Mouse (Mus musculus) olfactory bulb, adult 2 months (tissue): ENCODE measurements around the gene Ptpn12. TPM values are rescaled to one million over a fixed set of nuclear protein-coding genes. Genes with fewer than 3 reads are reported as not detected.

Experiments used
- H3K27ac ChIP-seq: fragments of 200-500 bp; 2 replicates; pipeline ENCODE4 v1.5.1; 2012; ENCODE audit warnings: low read depth, low read length; ENCODE audit not compliant: insufficient read depth
- H3K4me1 ChIP-seq: fragments of 200-500 bp; 2 replicates; pipeline ENCODE4 v1.6.1; 2012; ENCODE audit warnings: low read length; ENCODE audit not compliant: control insufficient read depth, insufficient read depth
- H3K4me3 ChIP-seq: fragments of 200-500 bp; 2 replicates; pipeline ENCODE4 v1.5.1; 2012; ENCODE audit warnings: mild to moderate bottlenecking, low read depth, low read length, moderate library complexity; ENCODE audit not compliant: insufficient read depth
- CTCF ChIP-seq: fragments of 200-500 bp; IDR thresholded peaks from 2 replicates; pipeline ENCODE4 v1.5.1; 2012; ENCODE audit warnings: low read depth, mild to moderate bottlenecking, low read length, moderate library complexity; ENCODE audit not compliant: insufficient read depth
- POLR2A ChIP-seq: fragments of 200-500 bp; IDR thresholded peaks from 2 replicates; pipeline ENCODE4 v1.6.1; 2012; ENCODE audit warnings: mild to moderate bottlenecking, low read depth, low read length, moderate library complexity; ENCODE audit not compliant: insufficient read depth
- WGBS: fragments of 180-500 bp; shearing (Covaris S2); methylation state at CpG from one replicate; pipeline ENCODE4 v1.1.7; 2018; 5-methylcytosine and 5-hydroxymethylcytosine counted together
- polyA plus RNA-seq: library from polyadenylated mRNA; stranded (reverse); fragments of >200 nt; gene quantifications from 2 replicates; pipeline ENCODE4 v1.2.4, GENCODE M21; 2012; ENCODE audit warnings: low replicate concordance; ENCODE audit not compliant: missing spikeins, insufficient read depth, insufficient read length

Gene Ptpn12
- polyA plus RNA-seq, 1 experiment, result not detected

DNA sequence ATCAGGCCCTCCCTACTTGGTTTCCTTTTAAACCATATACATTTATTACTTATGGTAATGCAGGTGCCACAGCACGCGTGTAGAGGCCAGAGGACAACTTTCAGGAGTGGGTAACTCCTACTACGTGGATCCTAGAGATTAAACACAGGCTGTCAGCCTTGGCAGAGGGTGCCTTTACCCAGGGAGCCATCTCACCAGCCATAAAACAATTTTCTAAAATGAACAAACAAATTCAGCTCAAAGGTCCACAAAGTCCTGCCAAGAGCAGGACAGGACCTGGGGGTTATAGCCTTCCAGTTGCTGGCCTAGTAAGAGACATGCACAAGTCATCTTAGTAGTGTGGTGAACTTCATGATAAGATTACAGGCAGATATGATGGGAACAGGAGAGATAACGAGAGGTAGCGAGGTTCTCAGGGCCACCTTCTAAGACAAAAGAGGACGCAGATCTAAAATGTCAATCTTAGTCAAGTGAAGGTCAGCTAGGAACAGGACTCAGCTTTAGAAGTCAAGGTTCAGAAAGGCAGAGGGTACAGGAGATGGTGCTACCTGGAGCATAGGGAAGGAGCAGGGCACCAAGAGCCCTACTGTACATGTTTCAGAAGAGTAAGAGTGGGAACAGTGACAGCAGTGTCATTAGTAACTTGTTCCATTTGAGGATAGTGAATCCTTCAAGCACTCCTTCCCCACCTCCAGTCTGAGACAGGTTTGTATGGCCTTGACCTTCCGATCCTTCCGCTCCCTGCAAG lies 65.5 kb downstream of the Ptpn12 start:
- H3K4me1 ChIP-seq, result no peaks in the 10 kb centered on the region
- WGBS, result 94% methylated on average over 8 of the region's 8 CpGs
- H3K27ac ChIP-seq, result no peak overlapping the region
- no peak overlapping the region for H3K4me3 ChIP-seq
- TF ChIP-seq POLR2A (no peak), CTCF (no peak)

DNA sequence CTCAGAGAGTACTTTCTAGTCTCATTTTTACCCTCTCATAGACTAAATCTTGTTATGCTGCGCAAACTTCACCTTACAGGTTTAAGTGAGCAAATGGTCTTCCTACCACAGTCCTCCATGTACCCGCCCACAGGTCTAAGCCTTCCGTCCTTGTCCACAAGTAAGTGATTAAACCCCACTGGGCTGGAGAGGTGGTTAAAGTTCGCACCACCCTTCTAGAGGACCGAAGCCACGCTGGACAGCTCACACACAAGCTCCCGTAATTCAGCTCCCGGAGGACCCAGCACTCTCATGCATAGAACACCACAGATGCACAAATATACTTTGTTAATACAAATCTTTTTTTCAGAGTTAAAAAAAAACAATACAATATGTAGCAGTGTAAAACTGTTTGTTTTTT lies 69.4 kb downstream of the Ptpn12 start:
- Histone ChIP-seq H3K4me3 (no peak overlapping the region), H3K27ac (no peak overlapping the region), H3K4me1 (no peaks in the 10 kb centered on the region)
- TF ChIP-seq POLR2A (no peak), CTCF (no peak)
- WGBS, result 96% methylated on average over 8 of the region's 8 CpGs

DNA sequence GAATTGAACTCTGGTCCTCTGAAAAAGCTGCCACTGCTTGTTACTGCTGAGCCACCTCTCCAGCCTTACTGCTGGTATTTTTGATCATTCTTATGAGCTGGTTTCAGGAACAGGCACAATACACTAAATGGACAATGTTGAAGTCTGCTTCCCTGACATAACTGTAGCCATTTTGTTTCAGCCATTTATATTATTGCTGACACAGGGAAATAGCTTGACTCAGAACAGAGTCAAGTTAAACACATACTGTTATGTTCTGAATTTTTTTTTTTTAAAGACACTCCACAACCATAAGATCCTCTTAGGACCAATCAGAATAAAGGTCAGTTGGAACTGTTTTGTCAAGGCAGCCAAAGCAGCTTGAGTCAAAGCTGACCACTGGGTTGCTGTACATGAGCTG lies 72.2 kb downstream of the Ptpn12 start:
- no peaks in the 10 kb centered on the region for H3K4me1 ChIP-seq
- no peak overlapping the region for H3K27ac ChIP-seq
- H3K4me3 ChIP-seq, result no peak overlapping the region
- TF ChIP-seq POLR2A, result no peak
- TF ChIP-seq CTCF, result no peak

DNA sequence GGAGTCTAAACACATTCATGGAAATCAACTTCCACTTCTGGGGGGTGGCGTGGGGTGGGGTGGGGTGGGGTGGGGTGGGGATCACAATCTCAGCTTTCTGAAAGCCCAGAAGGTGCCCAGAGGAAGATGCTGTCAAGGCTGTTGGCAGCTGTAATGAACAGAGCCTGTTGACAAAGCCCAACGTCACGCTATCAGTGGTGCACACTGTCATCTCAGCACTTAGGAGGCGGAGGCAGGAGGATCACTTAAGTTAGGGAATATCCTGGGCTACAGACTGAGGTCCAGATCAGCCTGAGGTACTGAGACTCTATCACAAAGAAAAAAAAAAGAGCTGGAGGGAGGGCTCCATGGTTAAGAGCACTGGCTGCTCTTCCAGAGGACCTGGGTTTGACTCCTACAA lies 81.0 kb downstream of the Ptpn12 start:
- Histone ChIP-seq H3K4me1 (no peaks in the 10 kb centered on the region), H3K27ac (no peak overlapping the region), H3K4me3 (no peak overlapping the region)
- TF ChIP-seq CTCF, result no peak
- 91% methylated on average over 4 of the region's 4 CpGs for WGBS

DNA sequence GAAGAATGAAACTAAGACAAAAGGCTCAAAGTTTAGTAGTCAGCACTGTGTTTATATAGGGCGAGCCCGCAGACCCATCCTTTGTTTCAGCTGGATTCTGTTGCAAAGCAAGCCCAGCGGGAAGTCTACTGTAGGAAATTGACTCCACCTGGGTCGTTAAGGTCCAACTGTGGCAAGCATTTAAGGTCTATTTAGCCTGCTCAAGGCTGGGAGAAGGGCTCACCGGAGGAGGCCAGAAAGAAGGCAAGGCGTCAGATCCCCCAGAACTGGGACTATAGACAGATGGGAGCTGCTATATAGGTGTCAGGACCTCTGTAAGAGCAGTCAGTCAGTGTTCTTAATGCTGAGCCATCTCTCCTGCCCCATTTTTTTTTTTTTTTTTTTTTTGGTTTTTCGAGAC lies 81.7 kb downstream of the Ptpn12 start:
- TF ChIP-seq CTCF (no peak), POLR2A (no peak)
- no peak overlapping the region for H3K4me3 ChIP-seq
- no peak overlapping the region for H3K27ac ChIP-seq
- WGBS, result 56% methylated on average over 7 of the region's 7 CpGs
- H3K4me1 ChIP-seq, result no peaks in the 10 kb centered on the region

DNA sequence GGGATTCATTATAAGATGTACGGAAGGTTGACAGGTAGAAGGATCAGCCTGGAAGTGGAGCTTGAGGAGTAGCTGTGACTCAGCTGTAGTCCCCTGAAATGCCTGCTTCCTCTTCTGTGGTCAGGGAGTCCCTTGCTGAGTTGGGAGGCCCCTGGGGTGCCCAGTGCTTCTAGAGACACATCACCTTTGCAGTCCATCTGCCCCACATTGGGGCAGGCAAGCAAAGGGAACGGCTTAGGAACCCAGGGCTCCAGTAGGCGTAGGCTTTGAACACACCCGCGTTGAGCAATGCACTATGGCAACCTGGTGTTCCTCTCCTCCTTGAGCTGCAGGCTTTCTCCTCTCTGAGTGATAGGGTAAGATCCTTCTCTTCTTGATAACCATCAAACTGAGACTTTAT lies 82.6 kb downstream of the Ptpn12 start:
- TF ChIP-seq CTCF, result no peak
- TF ChIP-seq POLR2A, result no peak
- Histone ChIP-seq H3K27ac (no peak overlapping the region), H3K4me3 (no peak overlapping the region), H3K4me1 (no peaks in the 10 kb centered on the region)
- 75% methylated on average over 5 of the region's 5 CpGs for WGBS

DNA sequence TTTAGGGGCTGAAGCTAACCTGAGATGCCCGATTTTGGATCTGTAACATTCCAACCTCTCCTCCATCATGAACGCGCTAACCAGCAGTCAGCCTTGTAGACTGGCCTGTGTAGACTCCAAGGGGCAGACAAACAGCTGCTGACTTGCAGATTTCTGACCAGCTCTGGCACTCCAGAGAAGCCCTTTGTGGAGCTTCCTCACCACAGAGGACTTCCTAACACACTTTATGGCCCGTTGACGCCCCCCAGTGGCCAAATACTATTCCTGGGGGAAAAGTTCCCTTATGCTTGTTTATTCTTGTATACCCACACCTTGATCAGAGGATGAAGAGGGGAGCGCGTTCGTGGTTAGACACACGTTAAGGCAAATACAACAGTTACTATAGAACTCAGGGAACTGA lies 86.7 kb downstream of the Ptpn12 start:
- H3K4me3 ChIP-seq, result no peak overlapping the region
- WGBS, result 71% methylated on average over 9 of the region's 9 CpGs
- H3K4me1 ChIP-seq, result no peaks in the 10 kb centered on the region
- no peak for TF ChIP-seq CTCF
- no peak for TF ChIP-seq POLR2A
- H3K27ac ChIP-seq, result no peak overlapping the region

DNA sequence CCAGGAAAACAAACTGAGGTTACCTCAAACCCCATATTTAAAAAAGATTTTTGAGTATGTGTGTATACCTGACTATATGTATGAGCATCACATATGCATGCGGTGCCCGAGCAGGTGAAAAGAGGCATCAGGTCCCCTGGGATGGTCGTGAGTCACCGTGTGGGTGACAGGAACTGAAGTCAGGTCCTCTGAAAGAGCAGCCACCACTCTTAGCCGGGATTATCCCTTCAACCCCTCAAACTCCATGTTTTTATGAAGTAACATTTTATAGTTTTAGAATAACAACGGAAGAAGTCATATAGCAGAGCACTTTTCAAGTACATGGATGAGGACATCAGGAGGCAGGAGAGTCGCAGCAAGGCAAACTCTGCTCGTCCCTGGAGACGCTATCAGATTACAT lies 87.2 kb downstream of the Ptpn12 start:
- no peaks in the 10 kb centered on the region for H3K4me1 ChIP-seq

DNA sequence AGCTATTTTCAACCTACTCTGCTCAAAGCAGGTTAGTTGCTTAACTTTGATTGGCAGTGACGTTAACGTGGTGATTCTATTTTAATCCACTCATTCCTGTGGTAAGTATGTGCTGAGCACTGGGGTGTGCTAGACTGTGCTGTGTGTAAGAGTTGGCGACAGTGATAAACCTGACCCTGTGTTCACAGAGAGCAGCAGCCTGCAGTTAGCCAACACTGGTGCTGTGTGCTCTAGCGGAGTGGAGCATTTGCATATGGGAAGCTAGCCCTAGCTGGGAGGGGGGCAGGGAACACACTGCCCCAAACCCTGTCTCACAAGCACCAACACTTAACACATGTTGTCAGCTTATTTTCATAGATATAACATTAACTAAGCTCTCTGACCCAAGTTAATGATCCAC lies 87.8 kb downstream of the Ptpn12 start:
- Histone ChIP-seq H3K4me1 (no peaks in the 10 kb centered on the region), H3K27ac (no peak overlapping the region), H3K4me3 (no peak overlapping the region)
- TF ChIP-seq POLR2A (no peak), CTCF (no peak)
- WGBS, result 37% methylated on average over 4 of the region's 4 CpGs

More for the DNA sequence above, 87.2 kb downstream of the Ptpn12 start:
- Histone ChIP-seq H3K4me3 (no peak overlapping the region), H3K27ac (no peak overlapping the region)
- TF ChIP-seq CTCF (no peak), POLR2A (no peak)
- WGBS, result 84% methylated on average over 9 of the region's 9 CpGs

DNA sequence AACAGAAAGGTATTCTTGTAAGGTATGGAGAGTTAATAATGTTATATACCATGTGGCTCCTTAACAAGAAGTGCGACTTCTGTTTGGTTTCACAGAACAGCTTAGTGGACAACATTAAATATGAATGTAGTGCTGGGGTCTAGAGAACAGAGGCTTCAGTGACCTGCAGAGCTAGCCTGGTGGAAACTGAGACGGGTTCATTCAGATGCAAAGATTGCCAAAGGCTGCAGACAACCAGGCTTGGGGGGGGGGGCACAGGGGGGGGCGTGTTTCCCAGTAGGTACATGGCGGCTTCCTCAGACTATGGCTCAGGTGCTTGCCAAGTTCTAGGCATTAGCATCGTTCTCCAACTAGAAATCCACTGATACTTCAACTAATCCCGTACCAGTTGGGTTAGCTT lies 91.3 kb downstream of the Ptpn12 start:
- WGBS, result 79% methylated on average over 6 of the region's 6 CpGs
- H3K4me3 ChIP-seq, result no peak overlapping the region
- no peaks in the 10 kb centered on the region for H3K4me1 ChIP-seq
- TF ChIP-seq CTCF (no peak), POLR2A (no peak)
- H3K27ac ChIP-seq, result no peak overlapping the region
